Comparison of ENCODE assay signal across 9 mouse cellular contexts in genomic region chr7:102137464-102137863, GRCm38 (mm10). TPM values are rescaled to one million over a fixed set of nuclear protein-coding genes. Genes with fewer than 3 reads are reported as not detected.
DNase-seq lines count a peak whose midpoint lies in the region; TF ChIP-seq lines count a peak whose summit lies in the region.
"Had no signal": no experiment of that assay in that cellular context is flagged by ENCODE, and none has a peak within 500 bp of the region (broad histone marks: within the 10 kb centered on the region; RNA-seq: fewer than 3 reads in every experiment).

No protein-coding gene starts in this region.

- no peaks in the 10 kb centered on the region for H3K27me3 ChIP-seq in liver, adult 2 months (ENCODE audit: control insufficient read depth, insufficient read depth, low read length)

- no peak overlapping the region for H3K4me3 ChIP-seq in liver, adult 2 months (ENCODE audit: insufficient read depth, low read depth, low read length)

- no peak overlapping the region for H3K9ac ChIP-seq in liver, adult 2 months (ENCODE audit: low read depth, low read length)

- peak; percentile 59; the same call in 1 of the 2 replicates for TF ChIP-seq CTCF in brain, embryonic 14.5 days (IDR thresholded peaks at IDR 0.05; ENCODE audit: borderline replicate concordance, extremely low read depth, insufficient read depth, insufficient read length)
- TF ChIP-seq CTCF in liver, adult 2 months (IDR thresholded peaks at IDR 0.05; ENCODE audit: low read depth, low read length) = peak; percentile 48; the same call in 1 of the 2 replicates

- H3K79me2 ChIP-seq in liver, adult 2 months (ENCODE audit: control insufficient read depth, insufficient read depth, low read length) = no peaks in the 10 kb centered on the region

- intact Hi-C loops in left cerebral cortex, postnatal 4 days (cut with DNase I) = no loop called here
- intact Hi-C loops in left cerebral cortex, postnatal 36 days (cut with DNase I) = loop anchor here (5.0 kb wide), 1 partner anchor 45 kb away; no protein-coding TSS in a partner anchor

- no peak overlapping the region for H3K27ac ChIP-seq in liver, adult 2 months (replicated peaks; ENCODE audit: insufficient read depth, low read depth, low read length)

- peak; percentile 20 to 30 for DNase-seq in cerebellum, adult 18-20 months
- no peak for DNase-seq in cerebellum, adult 9-11 months
- DNase-seq in left cerebral cortex, postnatal 4 days = peak; percentile 37
- DNase-seq in left cerebral cortex, adult 11 months (ENCODE audit: low spot score) = no peak
- peak; percentile 38 for DNase-seq in brain, embryonic 14.5 days (ENCODE audit: low read depth)
- DNase-seq in liver, adult 2 months (ENCODE audit: extremely low read depth, low read depth, low spot score) = peak; percentile 24
- peak; percentile 61 to 78 for DNase-seq in spleen, postnatal 4 days (ENCODE audit: low spot score in 2 of 2)
- no peak for DNase-seq in left cerebral cortex, postnatal 36 days (ENCODE audit: low spot score in 2 of 2)

- WGBS in liver, adult 2 months = 82% methylated on average over 1 of the region's 1 CpGs

- peaks cover 62% of the 10 kb centered on the region for H3K36me3 ChIP-seq in liver, adult 2 months (ENCODE audit: control insufficient read depth, insufficient read depth, low read length)

- H3K4me1 ChIP-seq in liver, adult 2 months (ENCODE audit: control insufficient read depth, insufficient read depth, low read length) = no peaks in the 10 kb centered on the region

- TF ChIP-seq POLR2A in brain, embryonic 14.5 days (IDR thresholded peaks at IDR 0.05; ENCODE audit: borderline replicate concordance, extremely low read depth, insufficient read depth, insufficient read length, poor library complexity, severe bottlenecking) = no peak
- no peak for TF ChIP-seq POLR2A in liver, adult 2 months (IDR thresholded peaks at IDR 0.05; ENCODE audit: extremely low read depth, insufficient read depth, low read length)

RNA-seq across cellular contexts. Expression of gene Chrna10, which starts 20.8 kb away (rescaled TPM):
- not detected for total RNA-seq in left cerebral cortex, postnatal 4 days (2021)
- polyA plus RNA-seq in brain, embryonic 14.5 days (2012; rRNA removed) = 0.04 and 0.05 TPM in 2 replicates
- total RNA-seq in liver, adult 2 months (2014; rRNA removed) = not detected in 2 replicates
- polyA plus RNA-seq in liver, adult 2 months (2012; rRNA removed) = 0.04 TPM in 1 of 2 replicates, not detected in the other
- total RNA-seq in left cerebral cortex, postnatal 36 days (2021) = under 1 TPM; 0.45 to 0.52 TPM
- polyA plus RNA-seq: heart, embryonic 14.5 days had no signal

RNA-seq across cellular contexts. Expression of gene Art5, which starts 28.2 kb away (rescaled TPM):
- total RNA-seq in left cerebral cortex, postnatal 4 days (2021) = not detected
- 0.26 and 0.69 TPM in 2 replicates for polyA plus RNA-seq in brain, embryonic 14.5 days (2012; rRNA removed)
- not detected in 2 replicates for total RNA-seq in liver, adult 2 months (2014; rRNA removed)
- polyA plus RNA-seq in liver, adult 2 months (2012; rRNA removed) = not detected in 2 replicates
- total RNA-seq in left cerebral cortex, postnatal 36 days (2021) = not detected

RNA-seq across cellular contexts. Expression of gene Art1, which starts 35.9 kb away (rescaled TPM):
- not detected for total RNA-seq in left cerebral cortex, postnatal 4 days (2021)
- 0.34 and 0.39 TPM in 2 replicates for polyA plus RNA-seq in brain, embryonic 14.5 days (2012; rRNA removed)
- total RNA-seq in liver, adult 2 months (2014; rRNA removed) = 0.28 TPM in 1 of 2 replicates, not detected in the other
- polyA plus RNA-seq in liver, adult 2 months (2012; rRNA removed) = not detected in 2 replicates
- total RNA-seq in left cerebral cortex, postnatal 36 days (2021) = not detected

RNA-seq across cellular contexts. Expression of gene Trpc2, which starts 54.5 kb away (rescaled TPM):
- under 1 TPM in 1 of 2 experiments, not detected in 1; 0.60 TPM for total RNA-seq in left cerebral cortex, postnatal 4 days (2021)
- polyA plus RNA-seq in brain, embryonic 14.5 days (2012; rRNA removed) = 3.4 and 5.8 TPM in 2 replicates
- total RNA-seq in liver, adult 2 months (2014; rRNA removed) = 0.09 TPM in 1 of 2 replicates, not detected in the other
- 0.04 TPM in 1 of 2 replicates, not detected in the other for polyA plus RNA-seq in liver, adult 2 months (2012; rRNA removed)
- 1 to 10 TPM in 1 of 2 experiments, under 1 TPM in 1; 0.27 to 2.3 TPM for total RNA-seq in left cerebral cortex, postnatal 36 days (2021)
- polyA plus RNA-seq: heart, embryonic 14.5 days had no signal

Comparison
In these comparisons a context has a peak if more than half of its experiments do, and no peak if none do; other contexts are left out.
1. DNase-seq: peak in cerebellum, adult 18-20 months (2 of 2), left cerebral cortex, postnatal 4 days (single experiment), brain, embryonic 14.5 days (single experiment), liver, adult 2 months (single experiment) and spleen, postnatal 4 days (2 of 2); none in cerebellum, adult 9-11 months (single experiment), left cerebral cortex, adult 11 months (single experiment) and left cerebral cortex, postnatal 36 days (0 of 2).